ENCODE assay signal across 8 mouse cellular contexts in the genomic region with DNA sequence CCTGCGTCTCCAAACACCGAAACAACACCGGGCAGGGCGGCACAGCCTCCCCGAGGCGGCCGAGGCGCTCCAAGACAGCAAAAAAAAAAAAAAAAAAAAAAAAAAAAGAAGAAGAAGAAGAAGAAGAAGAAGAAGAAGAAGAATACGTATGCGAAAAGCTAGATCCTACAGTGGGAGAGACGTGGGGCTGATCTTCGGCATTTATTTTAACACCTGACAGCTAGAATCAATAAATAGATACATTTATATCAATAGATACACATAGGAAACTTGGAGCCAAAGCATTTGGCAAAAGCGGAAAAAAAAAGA. TPM values are rescaled to one million over a fixed set of nuclear protein-coding genes. Genes with fewer than 3 reads are reported as not detected.
DNase-seq lines count a peak whose midpoint lies in the region; ATAC-seq and TF ChIP-seq lines count a peak whose summit lies in the region.

No protein-coding gene starts in this region.

- peaks cover 11% of the 10 kb centered on the region for H3K4me1 ChIP-seq in erythroblast, embryonic 14.5 days (ENCODE audit: control insufficient read depth)
- peaks cover 22% of the 10 kb centered on the region for H3K4me1 ChIP-seq in neural tube, embryonic 11.5 days (ENCODE audit: control insufficient read depth, insufficient read depth, low read length)
- peaks cover 35% of the 10 kb centered on the region for H3K4me1 ChIP-seq in limb, embryonic 14.5 days (ENCODE audit: control insufficient read depth, insufficient read depth, low read length)
- H3K4me1 ChIP-seq in stomach, embryonic 14.5 days (ENCODE audit: control insufficient read depth, insufficient read depth, low read length) = peaks cover 42% of the 10 kb centered on the region; the same call in 1 of the 2 replicates

- WGBS in neural tube, embryonic 11.5 days = 0% methylated on average over 13 of the region's 13 CpGs
- WGBS in limb, embryonic 14.5 days = under 1% methylated on average over 13 of the region's 13 CpGs
- WGBS in stomach, embryonic 14.5 days = under 1% methylated on average over 13 of the region's 13 CpGs

- peaks cover 100% of the 10 kb centered on the region for H3K27me3 ChIP-seq in erythroblast, embryonic 14.5 days (ENCODE audit: control insufficient read depth)
- H3K27me3 ChIP-seq in neural tube, embryonic 11.5 days (ENCODE audit: control insufficient read depth, insufficient read depth, low read length) = peaks cover 22% of the 10 kb centered on the region
- H3K27me3 ChIP-seq in limb, embryonic 14.5 days (ENCODE audit: control insufficient read depth, insufficient read depth, low read length) = no peaks in the 10 kb centered on the region; the same call in 1 of the 2 replicates
- no peaks in the 10 kb centered on the region for H3K27me3 ChIP-seq in stomach, embryonic 14.5 days (ENCODE audit: control insufficient read depth, insufficient read depth, low read length)

- no peak for DNase-seq in neural tube, embryonic 11.5 days (ENCODE audit: low spot score)
- no peak for DNase-seq in neural tube, embryonic 10.5 days (ENCODE audit: extremely low spot score, low spot score)
- no peak for DNase-seq in limb, embryonic 14.5 days (ENCODE audit: low spot score)
- no peak for DNase-seq in spleen, postnatal 36 days (ENCODE audit: low spot score in 2 of 2)
- no peak for DNase-seq in retina, embryonic 14.5 days (ENCODE audit: low spot score)

- peak overlapping the region; percentile 65 for H3K4me3 ChIP-seq in erythroblast, embryonic 14.5 days (replicated peaks)
- H3K4me3 ChIP-seq in neural tube, embryonic 11.5 days (ENCODE audit: low read depth, low read length) = peak overlapping the region; percentile 70
- peak overlapping the region; percentile 72 for H3K4me3 ChIP-seq in limb, embryonic 14.5 days (replicated peaks; ENCODE audit: low read length)
- peak overlapping the region; percentile 72 for H3K4me3 ChIP-seq in stomach, embryonic 14.5 days (ENCODE audit: low read depth, low read length)

- H3K36me3 ChIP-seq in erythroblast, embryonic 14.5 days (ENCODE audit: control insufficient read depth) = no peaks in the 10 kb centered on the region
- H3K36me3 ChIP-seq in neural tube, embryonic 11.5 days (ENCODE audit: control insufficient read depth, insufficient read depth, low read length) = no peaks in the 10 kb centered on the region
- H3K36me3 ChIP-seq in limb, embryonic 14.5 days (ENCODE audit: control insufficient read depth, insufficient read depth, low read length) = no peaks in the 10 kb centered on the region
- H3K36me3 ChIP-seq in stomach, embryonic 14.5 days (ENCODE audit: control insufficient read depth, insufficient read depth, low read length) = no peaks in the 10 kb centered on the region

- H3K9ac ChIP-seq in neural tube, embryonic 11.5 days (ENCODE audit: low read length) = peak overlapping the region; percentile 81
- H3K9ac ChIP-seq in limb, embryonic 14.5 days (ENCODE audit: low read depth, low read length, severe bottlenecking) = peak overlapping the region; percentile 85
- peak overlapping the region; percentile 79 for H3K9ac ChIP-seq in stomach, embryonic 14.5 days (replicated peaks; ENCODE audit: low read depth, low read length)

- peaks cover 6% of the 10 kb centered on the region; the same call in 1 of the 2 replicates for H3K9me3 ChIP-seq in erythroblast, embryonic 14.5 days (ENCODE audit: control insufficient read depth, low read length)
- no peaks in the 10 kb centered on the region for H3K9me3 ChIP-seq in neural tube, embryonic 11.5 days (ENCODE audit: control insufficient read depth, low read length)
- H3K9me3 ChIP-seq in limb, embryonic 14.5 days (ENCODE audit: control insufficient read depth, low read length) = no peaks in the 10 kb centered on the region
- H3K9me3 ChIP-seq in stomach, embryonic 14.5 days (ENCODE audit: control insufficient read depth, low read depth, low read length) = no peaks in the 10 kb centered on the region

- peak overlapping the region; percentile 96; the same call in 1 of the 2 replicates for H3K27ac ChIP-seq in neural tube, embryonic 11.5 days (ENCODE audit: low read depth, low read length)
- peak overlapping the region; percentile 99 for H3K27ac ChIP-seq in limb, embryonic 14.5 days (replicated peaks; ENCODE audit: low read depth, low read length)
- H3K27ac ChIP-seq in stomach, embryonic 14.5 days (ENCODE audit: low read length) = peak overlapping the region; percentile 98

- ATAC-seq in erythroblast, adult 5-6 weeks (replicated peaks; ENCODE audit: low FRiP score, poor library complexity, severe bottlenecking) = no peak
- ATAC-seq in neural tube, embryonic 11.5 days (ENCODE audit: insufficient read depth, low FRiP score, low TSS enrichment) = 0 out of 2 replicates have a peak, but pooled peaks have one; percentile 28
- ATAC-seq in limb, embryonic 14.5 days (ENCODE audit: low FRiP score, low read depth) = no peak
- ATAC-seq in stomach, embryonic 14.5 days (ENCODE audit: insufficient number of reproducible peaks, insufficient read depth, low FRiP score, low read depth) = no peak

- TF ChIP-seq POLR2A in limb, embryonic 14.5 days (IDR thresholded peaks at IDR 0.05; ENCODE audit: borderline replicate concordance, extremely low read depth, insufficient read depth, insufficient read length) = no peak

- H3K4me2 ChIP-seq in neural tube, embryonic 11.5 days (ENCODE audit: low read depth) = peak overlapping the region; percentile 95
- H3K4me2 ChIP-seq in limb, embryonic 14.5 days (replicated peaks; ENCODE audit: low read depth, low read length, severe bottlenecking) = peak overlapping the region; percentile 97
- peak overlapping the region; percentile 86 for H3K4me2 ChIP-seq in stomach, embryonic 14.5 days (replicated peaks; ENCODE audit: low read depth, low read length)

RNA-seq across cellular contexts. Expression of gene Gm37419, which starts 0.2 kb away (rescaled TPM):
- not detected in 2 replicates for polyA plus RNA-seq in erythroblast, embryonic 14.5 days (2012)
- not detected in 2 replicates for total RNA-seq in erythroblast, adult 5-6 weeks (2015; ENCODE audit: low replicate concordance)
- not detected in 2 replicates for total RNA-seq in erythroblast, adult 5-6 weeks (2017; ENCODE audit: low replicate concordance)
- not detected in 2 replicates for polyA plus RNA-seq in neural tube, embryonic 11.5 days (2014; fragmentation: Nextera tagmentation; extraction: Ambion mirVana)
- polyA plus RNA-seq in limb, embryonic 14.5 days (2012; rRNA removed) = not detected in 2 replicates
- not detected in 2 replicates for polyA plus RNA-seq in limb, embryonic 14.5 days (2014; fragmentation: Nextera tagmentation; extraction: Ambion mirVana)
- polyA plus RNA-seq in stomach, embryonic 14.5 days (2014; fragmentation: Nextera tagmentation; extraction: Ambion mirVana) = not detected in 2 replicates

RNA-seq across cellular contexts. Expression of gene Bcl6, which starts 0.5 kb away (rescaled TPM):
- polyA plus RNA-seq in erythroblast, embryonic 14.5 days (2012) = 0.02 and 0.04 TPM in 2 replicates
- total RNA-seq in erythroblast, adult 5-6 weeks (2015; ENCODE audit: low replicate concordance) = 5.2 and 7.9 TPM in 2 replicates
- total RNA-seq in erythroblast, adult 5-6 weeks (2017; ENCODE audit: low replicate concordance) = 3.7 and 4.2 TPM in 2 replicates
- 0.14 and 0.16 TPM in 2 replicates for polyA plus RNA-seq in neural tube, embryonic 11.5 days (2014; fragmentation: Nextera tagmentation; extraction: Ambion mirVana)
- polyA plus RNA-seq in limb, embryonic 14.5 days (2012; rRNA removed) = 10.8 and 11.9 TPM in 2 replicates
- polyA plus RNA-seq in limb, embryonic 14.5 days (2014; fragmentation: Nextera tagmentation; extraction: Ambion mirVana) = 2.5 and 2.7 TPM in 2 replicates
- 1.4 and 1.5 TPM in 2 replicates for polyA plus RNA-seq in stomach, embryonic 14.5 days (2014; fragmentation: Nextera tagmentation; extraction: Ambion mirVana)

RNA-seq across cellular contexts. Expression of gene Rtp2, which starts 55.9 kb away (rescaled TPM):
- not detected in 2 replicates for polyA plus RNA-seq in erythroblast, embryonic 14.5 days (2012)
- not detected in 2 replicates for total RNA-seq in erythroblast, adult 5-6 weeks (2015; ENCODE audit: low replicate concordance)
- not detected in 2 replicates for total RNA-seq in erythroblast, adult 5-6 weeks (2017; ENCODE audit: low replicate concordance)
- not detected in 2 replicates for polyA plus RNA-seq in neural tube, embryonic 11.5 days (2014; fragmentation: Nextera tagmentation; extraction: Ambion mirVana)
- not detected in 2 replicates for polyA plus RNA-seq in limb, embryonic 14.5 days (2012; rRNA removed)
- polyA plus RNA-seq in limb, embryonic 14.5 days (2014; fragmentation: Nextera tagmentation; extraction: Ambion mirVana) = not detected in 2 replicates
- polyA plus RNA-seq in stomach, embryonic 14.5 days (2014; fragmentation: Nextera tagmentation; extraction: Ambion mirVana) = not detected in 2 replicates
